Mouse (Mus musculus) midbrain, embryonic 16.5 days (tissue): ENCODE results near the gene Exoc1. TPM values are rescaled to one million over a fixed set of nuclear protein-coding genes. Genes with fewer than 3 reads are reported as not detected.

Experiments used
- ATAC-seq: fragments of 200-750 bp; cut with Nextera tagmentation; 2 replicates; pipeline ENCODE4 v1.8.0; 2017; ENCODE audit warnings: moderate TSS enrichment
- H3K27ac ChIP-seq: fragments of 300-500 bp; sonication (generic); 2 replicates; pipeline ENCODE4 v1.5.1; 2014; ENCODE audit warnings: mild to moderate bottlenecking, low read length, mixed read lengths
- H3K27me3 ChIP-seq: fragments of 300-500 bp; sonication (generic); 2 replicates; pipeline ENCODE4 v1.6.1; 2014; ENCODE audit warnings: low read depth, low read length, mixed read lengths; ENCODE audit not compliant: control insufficient read depth, insufficient read depth
- H3K36me3 ChIP-seq: fragments of 300-500 bp; sonication (generic); 2 replicates; pipeline ENCODE4 v1.6.1; 2014; ENCODE audit warnings: mild to moderate bottlenecking, low read length, moderate library complexity, mixed read lengths; ENCODE audit not compliant: control insufficient read depth, insufficient read depth
- H3K4me1 ChIP-seq: fragments of 300-500 bp; sonication (generic); 2 replicates; pipeline ENCODE4 v1.6.1; 2014; ENCODE audit warnings: mild to moderate bottlenecking, low read length, mixed read lengths; ENCODE audit not compliant: control insufficient read depth, insufficient read depth
- H3K4me2 ChIP-seq: fragments of 300-500 bp; sonication (generic); 2 replicates; pipeline ENCODE4 v1.6.1; 2014; ENCODE audit warnings: mild to moderate bottlenecking, low read length, mixed read lengths
- H3K4me3 ChIP-seq: fragments of 300-500 bp; sonication (generic); 2 replicates; pipeline ENCODE4 v1.5.1; 2014; ENCODE audit warnings: low read depth, mild to moderate bottlenecking, low read length, moderate library complexity, mixed read lengths
- H3K9ac ChIP-seq: fragments of 300-500 bp; sonication (generic); 2 replicates; pipeline ENCODE4 v1.6.1; 2014; ENCODE audit warnings: low read depth, low read length, mixed read lengths
- H3K9me3 ChIP-seq: fragments of 300-500 bp; sonication (generic); replicated peaks from 2 replicates; pipeline ENCODE4 v1.6.1; 2014; ENCODE audit warnings: mild to moderate bottlenecking, low read length, mixed read lengths; ENCODE audit not compliant: control insufficient read depth, poor library complexity, severe bottlenecking
- WGBS: fragments of 180-500 bp; shearing (Covaris S2); extraction: QIAGEN DNeasy Blood & Tissue Kit; methylation state at CpG from one replicate; pipeline ENCODE4 v1.1.7; 2014; 5-methylcytosine and 5-hydroxymethylcytosine counted together
- polyA plus RNA-seq: library from polyadenylated mRNA; unstranded; fragments of >200 nt; fragmentation: Nextera tagmentation; extraction: Ambion mirVana; gene quantifications from 2 replicates; pipeline ENCODE4 v1.2.1, GENCODE M21; 2015

Exoc1 gene
- polyA plus RNA-seq, 1 experiment from 2014 or later: 59.4 TPM

GRCm38 (mm10) chr5:76616196-76616747 is 87.2 kb downstream of the Exoc1 start:
- H3K9me3 ChIP-seq: no peaks in the 10 kb centered on the region
- ATAC-seq: no peak
- H3K36me3 ChIP-seq: peaks cover 11% of the 10 kb centered on the region; the same call in 1 of the 2 replicates
- H3K4me3 ChIP-seq: no peak overlapping the region
- WGBS: 88% methylated on average over 2 of the region's 2 CpGs
- no peak overlapping the region for H3K4me2 ChIP-seq
- no peaks in the 10 kb centered on the region for H3K27me3 ChIP-seq
- H3K4me1 ChIP-seq: no peaks in the 10 kb centered on the region
- H3K9ac ChIP-seq: no peak overlapping the region
- no peak overlapping the region for H3K27ac ChIP-seq

- 91% methylated on average over 7 of the region's 7 CpGs for WGBS
These were observed 89.6 kb downstream of the Exoc1 start for GRCm38 (mm10) chr5:76618750-76619149.

More at GRCm38 (mm10) chr5:76618750-76619149, 89.6 kb downstream of the Exoc1 start:
- no peak for ATAC-seq
- Histone ChIP-seq H3K4me3 (no peak overlapping the region), H3K4me1 (no peaks in the 10 kb centered on the region), H3K36me3 (peaks cover 11% of the 10 kb centered on the region; the same call in 1 of the 2 replicates), H3K9me3 (no peaks in the 10 kb centered on the region), H3K27ac (no peak overlapping the region), H3K27me3 (no peaks in the 10 kb centered on the region), H3K9ac (no peak overlapping the region), H3K4me2 (no peak overlapping the region)

Other genes with a start within 250 kb of the Exoc1 start
- gene Clock, start 224.5 kb upstream of the Exoc1 start, polyA plus RNA-seq: 13.4 and 15.1 TPM in 2 replicates
- gene Pdcl2, start 198.2 kb upstream of the Exoc1 start, polyA plus RNA-seq: not detected in 2 replicates
- 0.35 TPM in 1 of 2 replicates, not detected in the other for gene Nmu, start 165.5 kb upstream of the Exoc1 start, polyA plus RNA-seq
- gene Gm7271, start 45.3 kb upstream of the Exoc1 start, polyA plus RNA-seq: not detected in 2 replicates
- gene Cep135, start 59.4 kb downstream of the Exoc1 start, polyA plus RNA-seq: 3.3 and 3.6 TPM in 2 replicates
- gene C530008M17Rik, start 127.2 kb downstream of the Exoc1 start, polyA plus RNA-seq: 58.3 and 74.4 TPM in 2 replicates